ENCODE assay signal across 10 mouse cellular contexts in the genomic region with DNA sequence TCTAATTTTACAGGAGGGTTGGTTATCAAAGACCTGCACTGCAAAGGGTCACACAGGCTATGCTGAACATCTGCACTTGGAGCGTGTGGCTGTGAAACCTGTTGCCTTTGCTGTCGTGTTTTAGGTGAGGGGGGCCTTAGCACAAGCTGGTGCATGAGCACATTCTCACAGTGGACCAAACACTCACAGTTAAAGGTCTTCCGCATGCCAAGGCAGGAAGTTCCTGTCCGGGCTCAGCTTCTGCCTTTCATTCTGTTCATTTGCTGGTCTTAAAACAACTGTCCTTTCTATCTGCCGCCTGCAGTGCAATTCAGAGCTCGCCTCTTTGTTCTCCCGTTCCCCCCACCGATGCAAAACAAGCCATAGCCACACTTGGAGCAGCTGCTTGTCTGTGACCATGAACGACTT.
DNase-seq lines count a peak whose midpoint lies in the region; ATAC-seq lines count a peak whose summit lies in the region.
"Had no signal": no experiment of that assay in that cellular context is flagged by ENCODE, and none has a peak within 500 bp of the region (broad histone marks: within the 10 kb centered on the region; RNA-seq: fewer than 3 reads in every experiment).

No protein-coding gene starts in this region.

- H3K9me3 ChIP-seq in hindbrain, embryonic 12.5 days (replicated peaks), result no peaks in the 10 kb centered on the region
- H3K9me3 ChIP-seq in midbrain, embryonic 16.5 days (replicated peaks; ENCODE audit: control insufficient read depth, low read length, poor library complexity, severe bottlenecking), result no peaks in the 10 kb centered on the region

- peak; percentile 80 for ATAC-seq in hindbrain, embryonic 12.5 days (ENCODE audit: low FRiP score)
- ATAC-seq in midbrain, embryonic 16.5 days, result no peak; the same call in 1 of the 2 replicates

- no peak overlapping the region for H3K4me3 ChIP-seq in hindbrain, embryonic 12.5 days
- no peak overlapping the region for H3K4me3 ChIP-seq in midbrain, embryonic 16.5 days (ENCODE audit: low read depth, low read length)

- no peak overlapping the region for H3K9ac ChIP-seq in hindbrain, embryonic 12.5 days
- no peak overlapping the region for H3K9ac ChIP-seq in midbrain, embryonic 16.5 days (ENCODE audit: low read depth, low read length)

- no peak overlapping the region for H3K27ac ChIP-seq in hindbrain, embryonic 12.5 days
- no peak overlapping the region for H3K27ac ChIP-seq in midbrain, embryonic 16.5 days (ENCODE audit: low read length)
- H3K27ac ChIP-seq: kidney, postnatal 0 days had no signal

- peaks cover 5% of the 10 kb centered on the region; the same call in 1 of the 2 replicates for H3K4me1 ChIP-seq in hindbrain, embryonic 12.5 days
- 0 out of 2 replicates have a peak, but pooled peaks cover 5% of the 10 kb centered on the region for H3K4me1 ChIP-seq in midbrain, embryonic 16.5 days (ENCODE audit: control insufficient read depth, insufficient read depth, low read length)

- peak overlapping the region; percentile 21 for H3K4me2 ChIP-seq in hindbrain, embryonic 12.5 days (replicated peaks)
- peak overlapping the region; percentile 20 for H3K4me2 ChIP-seq in midbrain, embryonic 16.5 days (ENCODE audit: low read length)

- peak; percentile 20 for DNase-seq in heart, postnatal 4 days
- DNase-seq in heart, adult 11 months, result no peak
- DNase-seq in embryo, embryonic 9.5 days (ENCODE audit: extremely low spot score), result peak; percentile 49
- no peak for DNase-seq in gastrocnemius, postnatal 10 days
- no peak for DNase-seq in layer of hippocampus, adult 11-12 months (ENCODE audit: low spot score)
- DNase-seq in adrenal gland, adult 2 months, result no peak
- DNase-seq: thymus, postnatal 14 days had no signal

- no peaks in the 10 kb centered on the region for H3K27me3 ChIP-seq in hindbrain, embryonic 12.5 days
- H3K27me3 ChIP-seq in midbrain, embryonic 16.5 days (ENCODE audit: control insufficient read depth, insufficient read depth, low read depth, low read length), result no peaks in the 10 kb centered on the region; the same call in 1 of the 2 replicates

- WGBS in hindbrain, embryonic 12.5 days, result 4% methylated on average over 9 of the region's 9 CpGs
- 3% methylated on average over 9 of the region's 9 CpGs for WGBS in midbrain, embryonic 16.5 days

- H3K36me3 ChIP-seq in hindbrain, embryonic 12.5 days, result no peaks in the 10 kb centered on the region
- no peaks in the 10 kb centered on the region for H3K36me3 ChIP-seq in midbrain, embryonic 16.5 days (ENCODE audit: control insufficient read depth, insufficient read depth, low read length)

Comparison
In these comparisons a context has a peak if more than half of its experiments do, and no peak if none do; other contexts are left out.
1. DNase-seq: peak in heart, postnatal 4 days (single experiment) and embryo, embryonic 9.5 days (single experiment); none in heart, adult 11 months (single experiment), gastrocnemius, postnatal 10 days (single experiment), layer of hippocampus, adult 11-12 months (single experiment) and adrenal gland, adult 2 months (single experiment).